Mouse (Mus musculus): ENCODE data around the gene Gm11563.

DNA sequence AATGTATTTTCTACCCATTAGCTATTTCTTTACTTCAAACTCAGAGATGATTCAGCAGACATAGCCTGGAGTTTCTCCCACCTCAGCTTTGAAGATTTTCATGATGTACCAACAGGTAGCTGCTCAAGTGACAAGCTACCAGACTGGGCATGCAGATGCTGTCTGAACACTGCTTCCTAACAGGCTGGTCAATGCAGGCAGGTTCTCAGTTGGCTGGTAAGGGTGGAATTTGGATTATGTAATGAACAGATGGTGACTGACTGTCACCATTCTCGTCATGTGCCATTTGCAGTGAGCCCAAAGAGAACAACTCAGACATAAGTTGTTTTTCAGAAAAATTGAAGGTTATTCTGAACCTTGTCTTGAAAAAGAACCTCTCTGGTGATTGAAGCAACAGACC lies 49.6 kb downstream of the Gm11563 start:
- TF ChIP-seq POLR2A (IDR thresholded peaks at IDR 0.05; ENCODE audit: insufficient read depth, low read length) (no peak), CTCF (IDR thresholded peaks at IDR 0.05; ENCODE audit: low read depth, low read length) (no peak), EP300 (IDR thresholded peaks at IDR 0.05; ENCODE audit: insufficient read depth, low read depth, low read length) (no peak)

Data from ES-Bruce4 (cell line).